Mouse (Mus musculus): Measurements from ENCODE around the gene Cyb5rl.

GRCm38 (mm10) chr4:107067151-107067840 is 508 bp downstream of the Cyb5rl start:
- TF ChIP-seq POLR2A (IDR thresholded peaks at IDR 0.05; ENCODE audit: borderline replicate concordance, extremely low read depth, low read depth, low read length) (no peak), CTCF (IDR thresholded peaks at IDR 0.05; ENCODE audit: insufficient read depth, low read length) (no peak)

Data from lung, adult 2 months (tissue).